Mouse (Mus musculus): ENCODE measurements around the gene Litaf.

DNA sequence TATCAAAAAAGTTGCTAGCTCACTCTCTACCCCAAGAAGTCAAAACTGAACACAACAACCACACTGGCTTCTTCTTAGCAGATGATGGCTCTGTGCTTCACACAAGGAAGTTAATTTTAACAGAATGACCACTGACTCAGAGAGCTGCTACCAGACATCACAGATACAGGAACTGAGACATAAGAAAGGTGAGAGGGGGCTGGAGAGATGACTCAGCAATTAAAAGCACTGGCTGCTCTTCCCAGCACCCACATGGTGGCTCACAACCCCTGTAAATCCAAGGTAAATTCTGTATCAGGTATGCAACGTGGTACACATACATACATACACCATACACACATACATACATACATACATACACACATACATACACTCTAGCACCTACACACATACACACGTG, 100.9 kb downstream of the Litaf start:
- no peak for TF ChIP-seq GATA1 (IDR thresholded peaks at IDR 0.05; ENCODE audit: borderline replicate concordance, low read length)
- TF ChIP-seq FLI1 (IDR thresholded peaks at IDR 0.05; ENCODE audit: low read length), result no peak
